Mouse (Mus musculus) cerebral cortex, adult 2 months (tissue): ENCODE data around the gene Dixdc1.

Experiments used
- WGBS: fragments of 180-500 bp; shearing (Covaris S2); methylation state at CpG from one replicate; pipeline ENCODE4 v1.1.7; 2018; 5-methylcytosine and 5-hydroxymethylcytosine counted together

Dixdc1 gene

GRCm38 (mm10) chr9:50700921-50701691, 38.2 kb downstream of the Dixdc1 start:
- WGBS = 54% methylated on average over 11 of the region's 11 CpGs

- under 1% methylated on average over 70 of the region's 70 CpGs for WGBS
These were observed 40.6 kb downstream of the Dixdc1 start for GRCm38 (mm10) chr9:50698418-50699409.

- 2% methylated on average over 12 of the region's 12 CpGs for WGBS
These were observed 41.6 kb downstream of the Dixdc1 start for GRCm38 (mm10) chr9:50697706-50698041.

- WGBS = 37% methylated on average over 12 of the region's 12 CpGs
These were observed 42.2 kb downstream of the Dixdc1 start for GRCm38 (mm10) chr9:50696851-50697705.

GRCm38 (mm10) chr9:50695153-50695552, 44.2 kb downstream of the Dixdc1 start:
- 89% methylated on average over 6 of the region's 6 CpGs for WGBS

GRCm38 (mm10) chr9:50693631-50694030, 45.7 kb downstream of the Dixdc1 start:
- WGBS = 39% methylated on average over 10 of the region's 10 CpGs

- 50% methylated on average over 13 of the region's 13 CpGs for WGBS
These were observed 46.4 kb downstream of the Dixdc1 start for GRCm38 (mm10) chr9:50692626-50693580.

GRCm38 (mm10) chr9:50686866-50687652, 52.3 kb downstream of the Dixdc1 start:
- WGBS = 75% methylated on average over 6 of the region's 6 CpGs

- 74% methylated on average over 7 of the region's 7 CpGs for WGBS
These were observed 57.6 kb downstream of the Dixdc1 start for GRCm38 (mm10) chr9:50681727-50682126.

GRCm38 (mm10) chr9:50679406-50679805, 59.9 kb downstream of the Dixdc1 start:
- 75% methylated on average over 1 of the region's 1 CpGs for WGBS

GRCm38 (mm10) chr9:50674771-50675170, 64.5 kb downstream of the Dixdc1 start:
- 35% methylated on average over 1 of the region's 1 CpGs for WGBS

- 32% methylated on average over 5 of the region's 5 CpGs for WGBS
These were observed 68.6 kb downstream of the Dixdc1 start for GRCm38 (mm10) chr9:50670690-50671089.

- WGBS = 79% methylated on average over 8 of the region's 8 CpGs
These were observed 71.5 kb downstream of the Dixdc1 start for GRCm38 (mm10) chr9:50667579-50668498.

GRCm38 (mm10) chr9:50666442-50666841, 72.9 kb downstream of the Dixdc1 start:
- WGBS = 87% methylated on average over 6 of the region's 6 CpGs

- WGBS = 52% methylated on average over 5 of the region's 5 CpGs
These were observed 74.5 kb downstream of the Dixdc1 start for GRCm38 (mm10) chr9:50664826-50665225.

GRCm38 (mm10) chr9:50660431-50660830, 78.9 kb downstream of the Dixdc1 start:
- 5% methylated on average over 12 of the region's 12 CpGs for WGBS

GRCm38 (mm10) chr9:50659392-50660217, 79.7 kb downstream of the Dixdc1 start, which contains the start of gene Dlat:
Gene Dlat, minus strand, starts transcription at chr9:50659780.
- WGBS = under 1% methylated on average over 63 of the region's 63 CpGs
